In the genomic region with DNA sequence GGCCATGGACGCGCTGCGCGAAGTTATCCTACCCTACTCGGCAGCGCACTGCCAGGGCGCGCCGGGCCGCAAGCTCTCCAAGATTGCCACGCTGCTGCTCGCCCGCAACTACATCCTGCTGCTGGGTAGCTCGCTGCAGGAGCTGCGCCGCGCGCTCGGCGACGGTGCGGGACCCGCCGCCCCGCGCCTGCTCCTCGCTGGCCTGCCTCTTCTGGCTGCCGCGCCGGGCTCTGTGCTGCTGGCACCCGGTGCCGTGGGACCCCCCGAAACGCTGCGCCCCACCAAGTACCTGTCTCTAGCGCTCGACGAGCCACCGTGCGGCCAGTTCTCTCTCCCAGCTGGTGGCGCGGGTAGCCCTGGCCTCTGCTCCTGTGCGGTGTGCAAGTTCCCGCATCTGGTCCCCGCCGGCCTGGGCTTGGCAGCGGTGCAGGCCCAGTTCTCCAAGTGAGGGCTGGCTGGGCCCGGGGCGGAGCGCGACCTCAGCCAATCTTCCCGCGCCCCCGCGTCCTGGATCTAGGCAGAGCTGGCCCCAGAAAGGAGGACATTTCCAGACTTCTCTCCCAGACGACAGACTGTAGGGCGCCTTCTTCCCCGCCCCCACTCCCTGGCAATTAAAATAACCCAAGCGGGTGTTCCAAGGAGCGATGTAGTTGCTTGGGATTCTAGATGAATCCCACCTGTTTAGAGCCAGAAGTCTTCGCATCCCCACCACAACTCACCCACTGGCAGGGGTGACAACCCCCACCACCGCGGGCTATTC, we compare ENCODE assay signal across 9 mouse cellular contexts. TPM values are rescaled to one million over a fixed set of nuclear protein-coding genes. Genes with fewer than 3 reads are reported as not detected.
A peak's percentile ranks its signal among the peaks of the same experiment; 100 is the strongest.
DNase-seq lines count a peak whose midpoint lies in the region; ATAC-seq and TF ChIP-seq lines count a peak whose summit lies in the region.
"Had no signal": no experiment of that assay in that cellular context is flagged by ENCODE, and none has a peak within 500 bp of the region (broad histone marks: within the 10 kb centered on the region; RNA-seq: fewer than 3 reads in every experiment).

No protein-coding gene starts in this region.

- H3K9me3 ChIP-seq in hindbrain, embryonic 14.5 days (ENCODE audit: control insufficient read depth, low read length), result no peaks in the 10 kb centered on the region
- no peaks in the 10 kb centered on the region for H3K9me3 ChIP-seq in liver, embryonic 15.5 days (replicated peaks)
- no peaks in the 10 kb centered on the region for H3K9me3 ChIP-seq in stomach, postnatal 0 days (ENCODE audit: control insufficient read depth, low read length)

- H3K4me1 ChIP-seq in hindbrain, embryonic 14.5 days (replicated peaks; ENCODE audit: control insufficient read depth, insufficient read depth, low read length), result peaks cover 14% of the 10 kb centered on the region
- H3K4me1 ChIP-seq in liver, embryonic 15.5 days (replicated peaks), result 0 out of 2 replicates have a peak, but pooled peaks cover 8% of the 10 kb centered on the region
- H3K4me1 ChIP-seq in stomach, postnatal 0 days (replicated peaks; ENCODE audit: control insufficient read depth, insufficient read depth), result no peaks in the 10 kb centered on the region; the same call in 1 of the 2 replicates

- no peaks in the 10 kb centered on the region for H3K36me3 ChIP-seq in hindbrain, embryonic 14.5 days (replicated peaks; ENCODE audit: control insufficient read depth, insufficient read depth)
- H3K36me3 ChIP-seq in liver, embryonic 15.5 days (replicated peaks), result no peaks in the 10 kb centered on the region
- no peaks in the 10 kb centered on the region for H3K36me3 ChIP-seq in stomach, postnatal 0 days (ENCODE audit: control insufficient read depth, insufficient read depth, low read length)

- H3K27ac ChIP-seq in hindbrain, embryonic 14.5 days, result no peak overlapping the region
- no peak overlapping the region for H3K27ac ChIP-seq in liver, embryonic 15.5 days (replicated peaks)
- H3K27ac ChIP-seq in stomach, postnatal 0 days (replicated peaks), result no peak overlapping the region

- under 1% methylated on average over 53 of the region's 63 CpGs for WGBS in hindbrain, embryonic 14.5 days
- 1% methylated on average over 63 of the region's 63 CpGs for WGBS in liver, embryonic 15.5 days (ENCODE audit: insufficient replicate concordance)
- under 1% methylated on average over 59 of the region's 63 CpGs for WGBS in stomach, postnatal 0 days

- ATAC-seq in hindbrain, embryonic 14.5 days (ENCODE audit: low FRiP score), result no peak
- ATAC-seq in liver, embryonic 15.5 days (ENCODE audit: insufficient read depth), result no peak
- ATAC-seq in stomach, postnatal 0 days (ENCODE audit: low FRiP score, low TSS enrichment), result 0 out of 2 replicates have a peak, but pooled peaks have one; percentile 20
- no peak for ATAC-seq in cerebellum, adult (ENCODE audit: insufficient number of reproducible peaks, low FRiP score, low TSS enrichment)

- DNase-seq in cerebellum, postnatal 14 days, result peak; percentile 19 to 24
- no peak for DNase-seq in cerebellum, adult 9-11 months
- DNase-seq in ovary, postnatal 36 days (ENCODE audit: low spot score), result peak; percentile 5
- DNase-seq in ovary, postnatal 10 days (ENCODE audit: low spot score), result no peak
- no peak for DNase-seq in hindbrain, embryonic 14.5 days (ENCODE audit: low spot score)
- DNase-seq in stomach, postnatal 0 days (ENCODE audit: low spot score), result no peak

- TF ChIP-seq CTCF in stomach, postnatal 0 days (IDR thresholded peaks at IDR 0.05; ENCODE audit: low read depth), result no peak

- no peak for TF ChIP-seq EP300 in stomach, postnatal 0 days (optimal IDR thresholded peaks at IDR 0.05)

- H3K9ac ChIP-seq in hindbrain, embryonic 14.5 days, result peak overlapping the region; percentile 28; the same call in 1 of the 2 replicates
- no peak overlapping the region for H3K9ac ChIP-seq in liver, embryonic 15.5 days
- H3K9ac ChIP-seq in stomach, postnatal 0 days (ENCODE audit: low read length), result no peak overlapping the region

- peak overlapping the region; percentile 38 for H3K4me3 ChIP-seq in hindbrain, embryonic 14.5 days (replicated peaks; ENCODE audit: low read length)
- peak overlapping the region; percentile 36; the same call in 1 of the 2 replicates for H3K4me3 ChIP-seq in liver, embryonic 15.5 days (replicated peaks)
- peak overlapping the region; percentile 34 for H3K4me3 ChIP-seq in stomach, postnatal 0 days (ENCODE audit: low read depth, low read length)
- H3K4me3 ChIP-seq: erythroblast, embryonic 14.5 days had no signal

- peak overlapping the region; percentile 77 for H3K4me2 ChIP-seq in hindbrain, embryonic 14.5 days (replicated peaks)
- peak overlapping the region; percentile 56 for H3K4me2 ChIP-seq in liver, embryonic 15.5 days
- H3K4me2 ChIP-seq in stomach, postnatal 0 days (replicated peaks; ENCODE audit: low read depth), result peak overlapping the region; percentile 57

- peaks cover 100% of the 10 kb centered on the region for H3K27me3 ChIP-seq in hindbrain, embryonic 14.5 days (ENCODE audit: control insufficient read depth, insufficient read depth, low read length)
- peaks cover 100% of the 10 kb centered on the region for H3K27me3 ChIP-seq in liver, embryonic 15.5 days
- peaks cover 45% of the 10 kb centered on the region for H3K27me3 ChIP-seq in stomach, postnatal 0 days (ENCODE audit: control insufficient read depth, insufficient read depth, low read length)

RNA-seq across cellular contexts. Expression of gene Olig1, which starts 0.8 kb away (rescaled TPM):
- polyA plus RNA-seq in hindbrain, embryonic 14.5 days (2014; fragmentation: Nextera tagmentation; extraction: Ambion mirVana), result 93.4 and 118 TPM in 2 replicates
- polyA plus RNA-seq in liver, embryonic 15.5 days (2015; fragmentation: Nextera tagmentation; extraction: Ambion mirVana), result 0.05 TPM in 2 replicates
- 0.04 and 0.06 TPM in 2 replicates for polyA plus RNA-seq in stomach, postnatal 0 days (2015; fragmentation: Nextera tagmentation; extraction: Ambion mirVana)
- polyA plus RNA-seq: erythroblast, embryonic 14.5 days had no signal

RNA-seq across cellular contexts. Expression of gene Olig2, which starts 45.1 kb away (rescaled TPM):
- 10.9 and 14.1 TPM in 2 replicates for polyA plus RNA-seq in hindbrain, embryonic 14.5 days (2014; fragmentation: Nextera tagmentation; extraction: Ambion mirVana)
- not detected in 2 replicates for polyA plus RNA-seq in liver, embryonic 15.5 days (2015; fragmentation: Nextera tagmentation; extraction: Ambion mirVana)
- polyA plus RNA-seq in stomach, postnatal 0 days (2015; fragmentation: Nextera tagmentation; extraction: Ambion mirVana), result not detected in 2 replicates
- polyA plus RNA-seq: erythroblast, embryonic 14.5 days had no signal

Comparison
In these comparisons a context has a peak if more than half of its experiments do, and no peak if none do; other contexts are left out.
1. DNase-seq: peak in cerebellum, postnatal 14 days (2 of 2) and ovary, postnatal 36 days (single experiment); none in cerebellum, adult 9-11 months (single experiment), ovary, postnatal 10 days (single experiment), hindbrain, embryonic 14.5 days (single experiment) and stomach, postnatal 0 days (single experiment).
2. RNA of gene Olig1, which starts 0.8 kb away (polyA plus RNA-seq): 93.4 to 118 TPM in hindbrain, embryonic 14.5 days; 0.05 TPM in liver, embryonic 15.5 days and 0.04 to 0.06 TPM in stomach, postnatal 0 days; every median in the first group is over 10 times any median in the second.
3. RNA of gene Olig2, which starts 45.1 kb away (polyA plus RNA-seq): 10.9 to 14.1 TPM in hindbrain, embryonic 14.5 days; not detected in liver, embryonic 15.5 days and not detected in stomach, postnatal 0 days; every median in the first group is over 10 times any median in the second.
4. Peak in every context shown above with its lines, with median percentiles within 50 percentile points of each other: H3K4me2 ChIP-seq and H3K4me3 ChIP-seq.